Mouse (Mus musculus) gastrocnemius, adult 8-10 months (tissue): ENCODE results near the gene Dusp28. TPM values are rescaled to one million over a fixed set of nuclear protein-coding genes. Genes with fewer than 3 reads are reported as not detected.

Source experiments
- DNase-seq, 2 experiments: peaks; one replicate each; pipeline ENCODE4 v3.0.0; 2022; ENCODE audit warnings: low spot score in 2 of 2
- total RNA-seq, 4 experiments: library from RNA; stranded (reverse); gene quantifications; 2 replicates each; pipeline ENCODE4 v1.2.4; 2022

The Dusp28 gene
- total RNA-seq, 4 experiments from 2014 or later: 26.2 to 30.7 (median 27.3) TPM

DNA sequence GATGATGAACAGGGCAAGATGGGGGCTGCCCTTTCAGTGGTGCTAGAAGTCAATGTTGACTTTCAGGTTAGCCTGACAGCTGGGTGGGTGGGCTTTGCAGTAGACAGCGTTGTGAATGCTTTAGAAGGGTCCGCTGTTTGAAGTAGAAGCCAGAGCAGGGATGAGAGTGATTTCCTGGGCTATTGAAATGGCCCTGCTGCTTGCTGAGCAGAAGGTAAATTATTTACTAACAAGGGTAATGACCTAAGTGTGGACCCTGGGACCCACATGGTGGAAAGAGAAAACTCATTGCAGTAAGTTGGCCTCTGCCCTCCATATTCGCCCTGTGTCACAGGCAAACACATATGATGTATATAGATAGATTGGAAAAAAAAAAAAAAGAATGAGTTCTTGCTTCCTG lies 29.7 kb downstream of the Dusp28 start:
- no peak for DNase-seq

GRCm38 (mm10) chr1:92937797-92938196 lies 31.0 kb downstream of the Dusp28 start:
- no peak for DNase-seq

GRCm38 (mm10) chr1:92939746-92940145 lies 33.0 kb downstream of the Dusp28 start:
- DNase-seq: no peak

GRCm38 (mm10) chr1:92943219-92943989 lies 36.6 kb downstream of the Dusp28 start:
- DNase-seq: no peak

GRCm38 (mm10) chr1:92947966-92948365 lies 41.2 kb downstream of the Dusp28 start:
- DNase-seq: no peak

DNA sequence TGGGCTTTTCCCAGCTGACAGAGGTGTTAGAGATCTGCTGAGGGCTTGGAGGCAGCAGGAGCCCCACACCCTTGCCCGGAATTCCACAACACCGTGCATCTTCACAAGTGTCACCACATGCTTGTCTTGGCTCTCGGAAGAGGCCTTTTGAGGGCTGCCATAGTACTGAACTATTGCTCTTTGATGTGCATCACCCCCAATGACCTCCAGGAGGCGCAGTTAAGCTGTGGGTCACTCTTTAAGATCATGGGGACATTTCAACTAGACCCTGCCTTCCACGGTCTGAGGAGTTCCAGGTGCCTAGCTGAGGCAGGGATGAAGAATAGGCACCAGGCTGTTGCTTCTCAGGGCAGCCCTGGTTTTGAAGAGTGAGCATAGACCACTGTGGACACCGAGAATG lies 42.6 kb downstream of the Dusp28 start:
- DNase-seq: no peak

GRCm38 (mm10) chr1:92950607-92951006 lies 43.8 kb downstream of the Dusp28 start, which contains the start of gene Gpr35:
Gene Gpr35 (plus strand): TSS chr1:92950865.
- no peak for DNase-seq

DNA sequence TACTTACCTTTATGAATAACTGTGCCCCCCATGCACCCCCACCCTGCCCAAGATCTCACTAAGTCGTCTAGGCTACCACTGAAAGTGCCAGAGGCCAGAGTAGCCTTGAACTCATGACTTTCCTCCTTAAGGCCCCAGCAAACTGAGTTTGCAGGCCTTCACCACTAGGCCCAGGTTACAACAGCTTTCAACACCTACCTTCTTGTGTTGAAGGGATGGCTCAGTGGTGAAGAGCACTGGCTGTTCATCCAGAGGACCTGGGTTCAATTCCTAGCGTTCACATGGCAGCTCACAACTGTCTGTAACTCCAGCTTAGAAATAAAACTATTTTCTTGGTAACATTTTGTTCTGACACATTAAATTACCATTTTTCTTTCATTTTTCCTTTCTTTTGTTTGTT lies 46.9 kb downstream of the Dusp28 start:
- DNase-seq: no peak

- DNase-seq: peak; percentile 36 to 47
Observed at GRCm38 (mm10) chr1:92956571-92957335, 50.0 kb downstream of the Dusp28 start.

Other genes with a start within 250 kb of the Dusp28 start
- gene Gpc1, start 75.3 kb upstream of the Dusp28 start, total RNA-seq: 100 to 1,000 TPM; 213 to 262 (median 240) TPM
- gene Ankmy1, start 4.1 kb upstream of the Dusp28 start, total RNA-seq: under 1 TPM in 1 of 4 experiments, not detected in 3; 0.17 TPM
- 10 to 100 TPM; 62.6 to 75.8 (median 72.8) TPM for gene Rnpepl1, start 3.8 kb downstream of the Dusp28 start, total RNA-seq
- gene Capn10, start 27.4 kb downstream of the Dusp28 start, total RNA-seq: 1 to 10 TPM; 4.4 to 6.1 (median 5.0) TPM
- gene Gpr35, start 43.9 kb downstream of the Dusp28 start, total RNA-seq: under 1 TPM in 2 of 4 experiments, not detected in 2; 0.13 to 0.29 TPM
- gene Aqp12, start 99.4 kb downstream of the Dusp28 start, total RNA-seq: not detected
- gene Kif1a, start 195.0 kb downstream of the Dusp28 start, total RNA-seq: 1 to 10 TPM in 2 of 4 experiments, under 1 TPM in 2; 0.63 to 2.3 (median 1.0) TPM
- gene Agxt, start 228.3 kb downstream of the Dusp28 start, total RNA-seq: not detected